Mouse (Mus musculus): ENCODE measurements around the gene Aldh18a1. TPM values are rescaled to one million over a fixed set of nuclear protein-coding genes. Genes with fewer than 3 reads are reported as not detected.

Aldh18a1 gene
- polyA plus RNA-seq, 1 experiment, result 4.4 TPM

- no peaks in the 10 kb centered on the region for H3K27me3 ChIP-seq (replicated peaks)
- no peaks in the 10 kb centered on the region for H3K9me3 ChIP-seq
- peaks cover 75% of the 10 kb centered on the region for H3K36me3 ChIP-seq (replicated peaks; ENCODE audit: low read length)
- no peak overlapping the region for H3K4me3 ChIP-seq (replicated peaks)
- no peak for TF ChIP-seq FLI1 (IDR thresholded peaks at IDR 0.05; ENCODE audit: low read length)
- TF ChIP-seq GATA1 (IDR thresholded peaks at IDR 0.05; ENCODE audit: borderline replicate concordance, low read length), result no peak
- no peaks in the 10 kb centered on the region for H3K4me1 ChIP-seq
These were observed 32.2 kb downstream of the Aldh18a1 start for GRCm38 (mm10) chr19:40556029-40556428.

GRCm38 (mm10) chr19:40555136-40555535 is 33.1 kb downstream of the Aldh18a1 start:
- Histone ChIP-seq H3K4me1 (no peaks in the 10 kb centered on the region), H3K9me3 (no peaks in the 10 kb centered on the region), H3K27me3 (replicated peaks) (no peaks in the 10 kb centered on the region), H3K4me3 (replicated peaks) (no peak overlapping the region), H3K36me3 (replicated peaks; ENCODE audit: low read length) (peaks cover 84% of the 10 kb centered on the region)
- no peak for TF ChIP-seq GATA1 (IDR thresholded peaks at IDR 0.05; ENCODE audit: borderline replicate concordance, low read length)
- TF ChIP-seq FLI1 (IDR thresholded peaks at IDR 0.05; ENCODE audit: low read length), result no peak

DNA sequence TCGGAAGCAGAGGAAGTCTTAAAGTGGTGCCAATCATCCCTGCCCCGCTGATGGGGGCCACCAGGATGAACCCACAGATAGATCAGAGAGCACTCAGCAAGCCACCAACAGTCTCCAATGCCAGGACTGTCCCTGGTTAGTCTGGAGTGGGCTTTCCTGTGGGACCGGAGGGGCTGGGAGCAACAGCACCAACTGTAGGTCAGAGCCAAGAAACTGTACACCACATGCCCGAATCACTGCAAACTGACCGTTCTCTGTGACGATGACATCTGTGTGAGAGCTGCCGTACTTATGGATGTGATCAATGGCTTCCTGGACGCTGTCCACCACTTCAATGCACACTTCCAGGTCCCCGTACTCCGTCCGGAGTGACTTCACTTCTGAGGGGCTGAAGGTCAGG is 33.9 kb downstream of the Aldh18a1 start:
- H3K4me3 ChIP-seq (replicated peaks), result no peak overlapping the region
- H3K9me3 ChIP-seq, result no peaks in the 10 kb centered on the region
- no peaks in the 10 kb centered on the region for H3K27me3 ChIP-seq (replicated peaks)
- no peaks in the 10 kb centered on the region for H3K4me1 ChIP-seq
- peaks cover 92% of the 10 kb centered on the region for H3K36me3 ChIP-seq (replicated peaks; ENCODE audit: low read length)
- no peak for TF ChIP-seq FLI1 (IDR thresholded peaks at IDR 0.05; ENCODE audit: low read length)

DNA sequence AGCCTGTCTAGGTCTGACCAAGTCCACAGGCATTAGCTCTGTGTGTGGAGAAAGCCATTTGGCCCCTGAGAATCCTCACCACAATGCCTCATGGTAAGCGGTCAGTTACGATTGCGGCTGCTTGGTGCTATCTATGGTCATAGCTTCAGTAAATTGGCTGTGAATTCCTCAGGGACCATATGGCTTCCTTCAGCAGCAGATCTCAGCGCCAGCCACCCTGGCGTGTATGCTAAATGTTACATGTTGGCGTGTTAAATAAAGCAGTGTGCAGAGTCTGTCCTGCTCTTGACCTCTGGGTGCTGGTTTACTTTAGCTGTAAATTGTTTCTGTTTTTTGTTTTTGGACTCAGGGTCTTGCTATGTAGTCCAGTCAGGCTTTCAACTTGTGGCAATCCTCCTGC is 34.4 kb downstream of the Aldh18a1 start:
- Histone ChIP-seq H3K4me1 (no peaks in the 10 kb centered on the region), H3K27me3 (replicated peaks) (no peaks in the 10 kb centered on the region), H3K9me3 (no peaks in the 10 kb centered on the region), H3K4me3 (replicated peaks) (no peak overlapping the region), H3K36me3 (replicated peaks; ENCODE audit: low read length) (peaks cover 94% of the 10 kb centered on the region)
- no peak for TF ChIP-seq FLI1 (IDR thresholded peaks at IDR 0.05; ENCODE audit: low read length)
- no peak for TF ChIP-seq GATA1 (IDR thresholded peaks at IDR 0.05; ENCODE audit: borderline replicate concordance, low read length)

DNA sequence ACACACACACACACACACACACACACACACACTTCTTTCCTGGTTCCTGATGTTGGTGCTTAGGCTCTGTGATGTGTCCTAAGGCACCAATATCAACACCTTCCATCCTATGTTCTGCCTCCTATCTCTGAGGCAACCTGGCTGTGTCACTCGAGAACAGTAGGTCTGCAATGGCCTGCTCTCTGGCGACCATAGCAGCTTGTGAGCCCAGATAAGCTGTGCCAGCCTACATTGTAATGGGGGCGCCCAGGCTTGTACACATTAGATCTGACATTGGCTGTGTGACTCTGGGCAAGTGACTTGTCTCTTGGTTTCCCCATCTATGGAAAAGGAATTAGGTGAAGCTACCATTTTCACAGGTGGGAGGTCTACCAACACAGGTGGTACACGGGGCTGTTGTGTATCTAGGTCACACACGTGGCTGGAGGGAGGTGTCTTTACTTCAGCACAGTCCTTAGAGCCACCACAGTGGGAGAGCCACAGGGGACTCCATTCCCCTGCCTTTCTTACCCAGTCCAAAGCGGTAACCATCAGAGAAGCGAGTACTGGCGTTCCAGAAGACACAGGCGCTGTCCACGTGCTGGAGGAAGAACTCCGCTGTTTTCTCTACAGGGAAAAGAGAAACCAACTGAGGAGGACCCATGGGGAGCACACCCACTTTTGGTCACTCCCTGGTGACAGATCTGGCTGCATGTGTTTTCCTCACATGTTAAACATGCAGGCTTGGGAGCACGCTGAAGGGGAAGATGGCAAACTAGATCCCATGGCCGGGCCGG is 35.1 kb downstream of the Aldh18a1 start:
- no peaks in the 10 kb centered on the region for H3K4me1 ChIP-seq
- peaks cover 91% of the 10 kb centered on the region for H3K36me3 ChIP-seq (replicated peaks; ENCODE audit: low read length)
- H3K4me3 ChIP-seq (replicated peaks), result no peak overlapping the region
- TF ChIP-seq FLI1 (IDR thresholded peaks at IDR 0.05; ENCODE audit: low read length), result no peak
- no peaks in the 10 kb centered on the region for H3K9me3 ChIP-seq
- no peaks in the 10 kb centered on the region for H3K27me3 ChIP-seq (replicated peaks)

GRCm38 (mm10) chr19:40549516-40550135 is 38.6 kb downstream of the Aldh18a1 start:
- Histone ChIP-seq H3K36me3 (replicated peaks; ENCODE audit: low read length) (peaks cover 55% of the 10 kb centered on the region), H3K4me1 (no peaks in the 10 kb centered on the region), H3K27me3 (replicated peaks) (peaks cover 5% of the 10 kb centered on the region), H3K9me3 (no peaks in the 10 kb centered on the region), H3K4me3 (replicated peaks) (no peak overlapping the region)
- TF ChIP-seq GATA1 (IDR thresholded peaks at IDR 0.05; ENCODE audit: borderline replicate concordance, low read length) (no peak), FLI1 (IDR thresholded peaks at IDR 0.05; ENCODE audit: low read length) (no peak)

DNA sequence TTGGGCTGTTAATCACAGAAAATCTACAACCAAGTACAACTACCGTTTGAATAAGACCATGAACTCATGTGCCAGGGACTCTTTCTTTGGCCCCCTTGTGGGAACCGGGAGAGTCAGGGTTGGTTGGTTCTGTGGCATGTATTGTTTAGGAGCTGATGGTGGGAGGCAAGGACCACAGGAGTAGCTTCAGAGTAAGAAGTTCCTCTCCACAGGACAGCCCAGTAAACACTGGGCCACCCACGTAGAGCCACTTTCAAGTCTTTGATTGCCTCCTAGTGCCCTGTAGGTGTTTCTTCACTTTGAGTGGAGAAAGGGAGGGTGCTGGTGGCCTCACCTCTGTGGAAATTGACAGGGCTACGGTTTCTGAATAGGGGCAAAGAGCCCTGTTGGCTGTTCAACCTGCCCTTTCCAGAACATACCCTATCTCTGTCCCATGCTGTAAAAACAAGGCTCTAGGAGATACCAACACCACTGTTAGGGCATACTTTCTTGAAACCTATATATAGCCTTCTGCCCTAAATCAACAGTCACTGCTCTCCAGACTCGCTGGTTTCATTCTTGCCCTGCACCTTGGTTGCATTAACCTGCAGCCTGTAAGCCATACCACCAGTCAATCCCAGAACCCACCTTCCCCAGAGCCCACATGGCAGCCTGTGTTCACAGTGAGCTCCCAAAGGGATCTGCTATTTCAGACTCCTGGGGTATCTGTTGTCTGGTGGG is 39.3 kb downstream of the Aldh18a1 start:
- peaks cover 48% of the 10 kb centered on the region for H3K36me3 ChIP-seq (replicated peaks; ENCODE audit: low read length)
- no peak overlapping the region for H3K4me3 ChIP-seq (replicated peaks)
- TF ChIP-seq FLI1 (IDR thresholded peaks at IDR 0.05; ENCODE audit: low read length) (no peak), GATA1 (IDR thresholded peaks at IDR 0.05; ENCODE audit: borderline replicate concordance, low read length) (no peak)
- H3K4me1 ChIP-seq, result no peaks in the 10 kb centered on the region
- H3K27me3 ChIP-seq (replicated peaks), result peaks cover 6% of the 10 kb centered on the region
- H3K9me3 ChIP-seq, result no peaks in the 10 kb centered on the region

DNA sequence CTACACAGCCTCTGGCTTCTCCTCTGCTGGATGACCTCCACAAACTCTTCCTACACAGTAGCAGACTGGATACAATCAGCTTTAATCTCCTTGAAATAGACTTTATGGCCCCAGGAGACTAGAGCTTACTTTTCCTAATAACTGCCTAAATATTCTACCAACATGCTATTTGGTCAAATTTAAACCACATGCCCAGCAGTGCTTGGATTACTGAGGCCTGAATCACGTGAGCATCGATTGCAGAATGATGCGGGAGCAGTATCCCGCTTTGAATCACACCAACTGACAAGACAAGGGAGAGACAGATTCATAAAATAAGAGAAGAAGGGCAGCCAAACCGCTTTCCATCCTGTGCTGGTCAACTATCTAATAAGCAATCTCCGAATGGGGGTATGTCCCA is 39.9 kb downstream of the Aldh18a1 start:
- TF ChIP-seq GATA1 (IDR thresholded peaks at IDR 0.05; ENCODE audit: borderline replicate concordance, low read length), result no peak
- TF ChIP-seq FLI1 (IDR thresholded peaks at IDR 0.05; ENCODE audit: low read length), result no peak

GRCm38 (mm10) chr19:40544856-40545255 is 43.4 kb downstream of the Aldh18a1 start:
- H3K9me3 ChIP-seq, result peaks cover 10% of the 10 kb centered on the region
- H3K36me3 ChIP-seq (replicated peaks; ENCODE audit: low read length), result peaks cover 7% of the 10 kb centered on the region
- H3K27me3 ChIP-seq (replicated peaks), result peaks cover 22% of the 10 kb centered on the region
- no peak for TF ChIP-seq GATA1 (IDR thresholded peaks at IDR 0.05; ENCODE audit: borderline replicate concordance, low read length)
- no peak for TF ChIP-seq FLI1 (IDR thresholded peaks at IDR 0.05; ENCODE audit: low read length)
- no peak overlapping the region for H3K4me3 ChIP-seq (replicated peaks)
- H3K4me1 ChIP-seq, result no peaks in the 10 kb centered on the region

More for the DNA sequence above, 39.9 kb downstream of the Aldh18a1 start:
- Histone ChIP-seq H3K4me1 (no peaks in the 10 kb centered on the region), H3K27me3 (replicated peaks) (peaks cover 8% of the 10 kb centered on the region), H3K9me3 (no peaks in the 10 kb centered on the region), H3K36me3 (replicated peaks; ENCODE audit: low read length) (peaks cover 43% of the 10 kb centered on the region), H3K4me3 (replicated peaks) (no peak overlapping the region)

DNA sequence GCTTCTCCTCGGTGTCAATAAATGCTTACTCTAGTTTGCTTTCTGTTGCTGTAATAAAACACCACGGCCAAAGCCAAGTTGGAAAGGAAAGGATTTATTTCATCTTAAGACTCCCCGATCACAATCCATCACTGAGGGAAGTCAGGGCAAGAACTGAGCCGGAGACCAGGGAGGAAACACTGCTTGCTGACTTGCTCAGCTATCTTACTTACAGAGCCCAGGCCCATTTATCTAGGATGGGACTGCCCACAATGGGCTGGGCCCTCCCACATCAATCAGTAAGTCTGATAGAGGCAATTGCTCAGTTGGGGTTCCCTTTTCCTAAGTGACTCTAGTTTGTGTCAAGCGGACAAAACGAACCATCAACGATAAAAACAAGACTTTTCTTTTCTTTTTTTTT is 45.5 kb downstream of the Aldh18a1 start:
- Histone ChIP-seq H3K9me3 (peaks cover 10% of the 10 kb centered on the region), H3K4me3 (replicated peaks) (no peak overlapping the region)
- no peak for TF ChIP-seq FLI1 (IDR thresholded peaks at IDR 0.05; ENCODE audit: low read length)
- TF ChIP-seq GATA1 (IDR thresholded peaks at IDR 0.05; ENCODE audit: borderline replicate concordance, low read length), result no peak

More for the DNA sequence above, 45.5 kb downstream of the Aldh18a1 start:
- H3K4me1 ChIP-seq, result no peaks in the 10 kb centered on the region
- peaks cover 28% of the 10 kb centered on the region for H3K27me3 ChIP-seq (replicated peaks)
- no peaks in the 10 kb centered on the region for H3K36me3 ChIP-seq (replicated peaks; ENCODE audit: low read length)
